Mouse (Mus musculus) forebrain, embryonic 12.5 days (tissue): ENCODE measurements around the gene Trim47. TPM values are rescaled to one million over a fixed set of nuclear protein-coding genes. Genes with fewer than 3 reads are reported as not detected.
A peak's percentile ranks its signal among the peaks of the same experiment; 100 is the strongest.

Experiments
- ATAC-seq: fragments of 200-750 bp; cut with Nextera tagmentation; 2 replicates; pipeline ENCODE4 v1.8.0; 2017; ENCODE audit warnings: moderate TSS enrichment; ENCODE audit not compliant: low FRiP score
- H3K27ac ChIP-seq: fragments of 300-500 bp; sonication (generic); 2 replicates; pipeline ENCODE4 v1.5.1; 2016; ENCODE audit warnings: mild to moderate bottlenecking
- H3K27me3 ChIP-seq: fragments of 300-500 bp; sonication (generic); 2 replicates; pipeline ENCODE4 v1.6.1; 2016; ENCODE audit warnings: mild to moderate bottlenecking
- H3K36me3 ChIP-seq: fragments of 300-500 bp; sonication (generic); replicated peaks from 2 replicates; pipeline ENCODE4 v1.6.1; 2016; ENCODE audit warnings: mild to moderate bottlenecking
- H3K4me1 ChIP-seq: fragments of 300-500 bp; sonication (generic); 2 replicates; pipeline ENCODE4 v1.6.1; 2016
- H3K4me2 ChIP-seq: fragments of 300-500 bp; sonication (generic); 2 replicates; pipeline ENCODE4 v1.6.1; 2016; ENCODE audit warnings: mild to moderate bottlenecking, moderate library complexity
- H3K4me3 ChIP-seq: fragments of 300-500 bp; sonication (generic); replicated peaks from 2 replicates; pipeline ENCODE4 v1.5.1; 2016; ENCODE audit warnings: mild to moderate bottlenecking
- H3K9ac ChIP-seq: fragments of 300-500 bp; sonication (generic); 2 replicates; pipeline ENCODE4 v1.6.1; 2016; ENCODE audit warnings: mild to moderate bottlenecking
- H3K9me3 ChIP-seq: fragments of 300-500 bp; sonication (generic); 2 replicates; pipeline ENCODE4 v1.6.1; 2016
- WGBS: fragments of 180-500 bp; shearing (Covaris S2); methylation state at CpG from one replicate; pipeline ENCODE4 v1.1.7; 2016; 5-methylcytosine and 5-hydroxymethylcytosine counted together
- polyA plus RNA-seq: library from polyadenylated mRNA; unstranded; fragments of >200 nt; fragmentation: Nextera tagmentation; extraction: Ambion mirVana; gene quantifications from 2 replicates; pipeline ENCODE4 v1.2.1, GENCODE M21; 2016

Trim47 gene
- polyA plus RNA-seq, 1 experiment from 2014 or later, result 3.2 TPM

GRCm38 (mm10) chr11:116089545-116089944 lies 37.5 kb downstream of the Trim47 start:
- no peak overlapping the region for H3K9ac ChIP-seq
- 0 out of 2 replicates have a peak, but pooled peaks cover 3% of the 10 kb centered on the region for H3K36me3 ChIP-seq
- H3K9me3 ChIP-seq, result no peaks in the 10 kb centered on the region
- H3K4me2 ChIP-seq, result no peak overlapping the region
- WGBS, result 94% methylated on average over 6 of the region's 6 CpGs
- H3K4me1 ChIP-seq, result peaks cover 17% of the 10 kb centered on the region
- H3K27ac ChIP-seq, result no peak overlapping the region
- H3K4me3 ChIP-seq, result no peak overlapping the region
- ATAC-seq, result no peak
- no peaks in the 10 kb centered on the region for H3K27me3 ChIP-seq

- 91% methylated on average over 11 of the region's 11 CpGs for WGBS
- no peaks in the 10 kb centered on the region for H3K9me3 ChIP-seq
Observed at GRCm38 (mm10) chr11:116088741-116089394, 38.1 kb downstream of the Trim47 start.

GRCm38 (mm10) chr11:116088188-116088587 lies 38.8 kb downstream of the Trim47 start:
- no peak for ATAC-seq
- 87% methylated on average over 8 of the region's 8 CpGs for WGBS
- no peak overlapping the region for H3K27ac ChIP-seq
- H3K4me1 ChIP-seq, result peaks cover 17% of the 10 kb centered on the region
- peak overlapping the region; percentile 51 for H3K4me2 ChIP-seq
- no peak overlapping the region for H3K4me3 ChIP-seq
- no peaks in the 10 kb centered on the region for H3K27me3 ChIP-seq
- no peaks in the 10 kb centered on the region for H3K9me3 ChIP-seq
- no peak overlapping the region for H3K9ac ChIP-seq
- peaks cover 12% of the 10 kb centered on the region for H3K36me3 ChIP-seq

More at GRCm38 (mm10) chr11:116088741-116089394, 38.1 kb downstream of the Trim47 start:
- H3K36me3 ChIP-seq, result peaks cover 5% of the 10 kb centered on the region
- H3K27me3 ChIP-seq, result no peaks in the 10 kb centered on the region
- no peak overlapping the region for H3K27ac ChIP-seq
- peaks cover 17% of the 10 kb centered on the region for H3K4me1 ChIP-seq
- no peak overlapping the region for H3K9ac ChIP-seq
- H3K4me3 ChIP-seq, result no peak overlapping the region
- H3K4me2 ChIP-seq, result no peak overlapping the region
- ATAC-seq, result no peak

GRCm38 (mm10) chr11:116087194-116088130 lies 39.5 kb downstream of the Trim47 start:
- Histone ChIP-seq H3K9me3 (no peaks in the 10 kb centered on the region), H3K27me3 (no peaks in the 10 kb centered on the region), H3K4me2 (peak overlapping the region; percentile 51), H3K4me3 (peak overlapping the region; percentile 54), H3K9ac (peak overlapping the region; percentile 56), H3K4me1 (peaks cover 17% of the 10 kb centered on the region), H3K27ac (peak overlapping the region; percentile 72; the same call in 1 of the 2 replicates), H3K36me3 (peaks cover 18% of the 10 kb centered on the region)
- 4% methylated on average over 31 of the region's 31 CpGs for WGBS
- peak; percentile 82 for ATAC-seq

- H3K4me2 ChIP-seq, result peak within 1 kb of the TSS; percentile 51
- peak within 1 kb of the TSS; percentile 75 for H3K27ac ChIP-seq
- no peaks in the 10 kb centered on the region for H3K27me3 ChIP-seq
- H3K4me1 ChIP-seq, result peaks cover 17% of the 10 kb centered on the region
- peak within 1 kb of the TSS; percentile 54 for H3K4me3 ChIP-seq
- no peaks in the 10 kb centered on the region for H3K9me3 ChIP-seq
- 5% methylated on average over 40 of the region's 43 CpGs for WGBS
- H3K36me3 ChIP-seq, result peaks cover 27% of the 10 kb centered on the region
- peak; percentile 97 for ATAC-seq
- peak within 1 kb of the TSS; percentile 56 for H3K9ac ChIP-seq
Observed at GRCm38 (mm10) chr11:116086258-116087193, 40.5 kb downstream of the Trim47 start, which contains the start of gene Wbp2. Gene Wbp2, minus strand, starts transcription at chr11:116086995.

- WGBS, result 96% methylated on average over 6 of the region's 6 CpGs
- no peak for ATAC-seq
- Histone ChIP-seq H3K4me2 (no peak overlapping the region), H3K27me3 (no peaks in the 10 kb centered on the region), H3K36me3 (peaks cover 50% of the 10 kb centered on the region), H3K4me1 (peaks cover 20% of the 10 kb centered on the region), H3K27ac (no peak overlapping the region), H3K9ac (no peak overlapping the region), H3K9me3 (no peaks in the 10 kb centered on the region), H3K4me3 (no peak overlapping the region)
Observed at GRCm38 (mm10) chr11:116084166-116084565, 42.8 kb downstream of the Trim47 start.

GRCm38 (mm10) chr11:116083096-116083672 lies 43.8 kb downstream of the Trim47 start:
- no peak for ATAC-seq
- 93% methylated on average over 14 of the region's 14 CpGs for WGBS
- Histone ChIP-seq H3K4me3 (no peak overlapping the region), H3K36me3 (peaks cover 57% of the 10 kb centered on the region), H3K27me3 (no peaks in the 10 kb centered on the region), H3K9ac (no peak overlapping the region), H3K9me3 (no peaks in the 10 kb centered on the region), H3K27ac (no peak overlapping the region), H3K4me2 (no peak overlapping the region), H3K4me1 (peaks cover 27% of the 10 kb centered on the region)

GRCm38 (mm10) chr11:116081081-116081480 lies 45.9 kb downstream of the Trim47 start:
- no peak overlapping the region for H3K27ac ChIP-seq
- ATAC-seq, result no peak
- peaks cover 57% of the 10 kb centered on the region for H3K36me3 ChIP-seq
- no peaks in the 10 kb centered on the region for H3K9me3 ChIP-seq
- no peak overlapping the region for H3K4me2 ChIP-seq
- H3K4me1 ChIP-seq, result peaks cover 27% of the 10 kb centered on the region
- H3K9ac ChIP-seq, result no peak overlapping the region
- H3K27me3 ChIP-seq, result no peaks in the 10 kb centered on the region
- 73% methylated on average over 6 of the region's 6 CpGs for WGBS
- no peak overlapping the region for H3K4me3 ChIP-seq

- ATAC-seq, result no peak
- Histone ChIP-seq H3K4me2 (no peak overlapping the region), H3K4me1 (peaks cover 19% of the 10 kb centered on the region), H3K9ac (no peak overlapping the region), H3K27me3 (no peaks in the 10 kb centered on the region), H3K4me3 (no peak overlapping the region), H3K27ac (no peak overlapping the region), H3K9me3 (no peaks in the 10 kb centered on the region), H3K36me3 (peaks cover 54% of the 10 kb centered on the region)
- WGBS, result 87% methylated on average over 10 of the region's 10 CpGs
Observed at GRCm38 (mm10) chr11:116079511-116079910, 47.5 kb downstream of the Trim47 start.

GRCm38 (mm10) chr11:116078676-116079320 lies 48.2 kb downstream of the Trim47 start:
- H3K4me1 ChIP-seq, result peaks cover 19% of the 10 kb centered on the region
- peak overlapping the region; percentile 17; the same call in 1 of the 2 replicates for H3K9ac ChIP-seq
- 0 out of 2 replicates have a peak, but pooled peaks have one; percentile 22 for ATAC-seq
- no peaks in the 10 kb centered on the region for H3K9me3 ChIP-seq
- peak overlapping the region; percentile 50; the same call in 1 of the 2 replicates for H3K4me2 ChIP-seq
- peaks cover 51% of the 10 kb centered on the region for H3K36me3 ChIP-seq
- 35% methylated on average over 10 of the region's 10 CpGs for WGBS
- H3K27ac ChIP-seq, result peak overlapping the region; percentile 65
- H3K27me3 ChIP-seq, result no peaks in the 10 kb centered on the region
- H3K4me3 ChIP-seq, result no peak overlapping the region

GRCm38 (mm10) chr11:116078221-116078620 lies 48.8 kb downstream of the Trim47 start:
- WGBS, result 11% methylated on average over 16 of the region's 16 CpGs
- H3K4me2 ChIP-seq, result peak overlapping the region; percentile 50
- peaks cover 19% of the 10 kb centered on the region for H3K4me1 ChIP-seq
- peak overlapping the region; percentile 65; the same call in 1 of the 2 replicates for H3K27ac ChIP-seq
- peak overlapping the region; percentile 47; the same call in 1 of the 2 replicates for H3K9ac ChIP-seq
- H3K4me3 ChIP-seq, result peak overlapping the region; percentile 27
- 0 out of 2 replicates have a peak, but pooled peaks have one; percentile 54 for ATAC-seq
- peaks cover 45% of the 10 kb centered on the region for H3K36me3 ChIP-seq
- no peaks in the 10 kb centered on the region for H3K9me3 ChIP-seq
- H3K27me3 ChIP-seq, result no peaks in the 10 kb centered on the region
